Mouse (Mus musculus): Measurements from ENCODE around the gene Senp2. TPM values are rescaled to one million over a fixed set of nuclear protein-coding genes. Genes with fewer than 3 reads are reported as not detected.

The Senp2 gene
- polyA plus RNA-seq, 1 experiment from 2014 or later: 51.9 TPM

- peaks cover 17% of the 10 kb centered on the region for H3K4me1 ChIP-seq (replicated peaks)
- H3K4me3 ChIP-seq: no peak overlapping the region; the same call in 1 of the 2 replicates
- H3K9me3 ChIP-seq: no peaks in the 10 kb centered on the region
- peak; percentile 31 for DNase-seq (ENCODE audit: low spot score)
- H3K36me3 ChIP-seq: peaks cover 99% of the 10 kb centered on the region
- no peaks in the 10 kb centered on the region for H3K27me3 ChIP-seq (ENCODE audit: insufficient read depth, poor library complexity, severe bottlenecking)
- H3K27ac ChIP-seq: peak overlapping the region; percentile 78
- WGBS: 12% methylated on average over 5 of the region's 5 CpGs
Observed at GRCm38 (mm10) chr16:22075829-22076619, 66.7 kb downstream of the Senp2 start.

GRCm38 (mm10) chr16:22076620-22076941 lies 67.3 kb downstream of the Senp2 start:
- Histone ChIP-seq H3K9me3 (no peaks in the 10 kb centered on the region), H3K36me3 (peaks cover 99% of the 10 kb centered on the region), H3K4me3 (no peak overlapping the region), H3K27me3 (ENCODE audit: insufficient read depth, poor library complexity, severe bottlenecking) (no peaks in the 10 kb centered on the region), H3K27ac (peak overlapping the region; percentile 78; the same call in 1 of the 2 replicates), H3K4me1 (replicated peaks) (peaks cover 17% of the 10 kb centered on the region)
- no peak for DNase-seq (ENCODE audit: low spot score)
- WGBS: 40% methylated on average over 4 of the region's 4 CpGs

GRCm38 (mm10) chr16:22080125-22080710 lies 70.9 kb downstream of the Senp2 start:
- DNase-seq (ENCODE audit: low spot score): no peak
- peaks cover 17% of the 10 kb centered on the region for H3K4me1 ChIP-seq (replicated peaks)
- 90% methylated on average over 12 of the region's 12 CpGs for WGBS
- no peak overlapping the region for H3K4me3 ChIP-seq
- H3K36me3 ChIP-seq: peaks cover 92% of the 10 kb centered on the region
- no peaks in the 10 kb centered on the region for H3K27me3 ChIP-seq (ENCODE audit: insufficient read depth, poor library complexity, severe bottlenecking)
- H3K9me3 ChIP-seq: no peaks in the 10 kb centered on the region
- no peak overlapping the region for H3K27ac ChIP-seq

GRCm38 (mm10) chr16:22085411-22085810 lies 76.1 kb downstream of the Senp2 start:
- no peaks in the 10 kb centered on the region for H3K4me1 ChIP-seq (replicated peaks)
- no peaks in the 10 kb centered on the region for H3K9me3 ChIP-seq
- H3K27me3 ChIP-seq (ENCODE audit: insufficient read depth, poor library complexity, severe bottlenecking): no peaks in the 10 kb centered on the region
- 90% methylated on average over 4 of the region's 4 CpGs for WGBS
- H3K36me3 ChIP-seq: peaks cover 78% of the 10 kb centered on the region
- H3K27ac ChIP-seq: no peak overlapping the region
- no peak for DNase-seq (ENCODE audit: low spot score)
- H3K4me3 ChIP-seq: no peak overlapping the region

- Histone ChIP-seq H3K27me3 (ENCODE audit: insufficient read depth, poor library complexity, severe bottlenecking) (no peaks in the 10 kb centered on the region), H3K9me3 (no peaks in the 10 kb centered on the region), H3K4me3 (no peak overlapping the region), H3K4me1 (replicated peaks) (no peaks in the 10 kb centered on the region), H3K27ac (no peak overlapping the region), H3K36me3 (peaks cover 34% of the 10 kb centered on the region)
- WGBS: 91% methylated on average over 3 of the region's 3 CpGs
- DNase-seq (ENCODE audit: low spot score): no peak
Observed at GRCm38 (mm10) chr16:22091255-22091783, 82.0 kb downstream of the Senp2 start.

- Histone ChIP-seq H3K4me1 (replicated peaks) (peaks cover 12% of the 10 kb centered on the region), H3K36me3 (peaks cover 22% of the 10 kb centered on the region), H3K4me3 (no peak overlapping the region), H3K27ac (no peak overlapping the region), H3K9me3 (0 out of 2 replicates have a peak, but pooled peaks cover 3% of the 10 kb centered on the region), H3K27me3 (ENCODE audit: insufficient read depth, poor library complexity, severe bottlenecking) (no peaks in the 10 kb centered on the region)
- WGBS: 81% methylated on average over 1 of the region's 1 CpGs
- no peak for DNase-seq (ENCODE audit: low spot score)
Observed at GRCm38 (mm10) chr16:22095751-22096150, 86.5 kb downstream of the Senp2 start.

- DNase-seq (ENCODE audit: low spot score): no peak
- no peaks in the 10 kb centered on the region for H3K27me3 ChIP-seq (ENCODE audit: insufficient read depth, poor library complexity, severe bottlenecking)
- H3K9me3 ChIP-seq: 0 out of 2 replicates have a peak, but pooled peaks cover 7% of the 10 kb centered on the region
- 41% methylated on average over 7 of the region's 7 CpGs for WGBS
- H3K27ac ChIP-seq: no peak overlapping the region
- H3K4me1 ChIP-seq (replicated peaks): peaks cover 12% of the 10 kb centered on the region
- peaks cover 38% of the 10 kb centered on the region for H3K36me3 ChIP-seq
- no peak overlapping the region for H3K4me3 ChIP-seq
Observed at GRCm38 (mm10) chr16:22097659-22098058, 88.4 kb downstream of the Senp2 start.

Other genes with a start within 250 kb of the Senp2 start
- gene Ehhadh, start 221.7 kb upstream of the Senp2 start, polyA plus RNA-seq (2016; fragmentation: Nextera tagmentation; extraction: Ambion mirVana): 1.5 and 1.7 TPM in 2 replicates
- gene Map3k13, start 215.1 kb upstream of the Senp2 start, polyA plus RNA-seq (2016; fragmentation: Nextera tagmentation; extraction: Ambion mirVana): 2.7 and 4.1 TPM in 2 replicates
- gene Tmem41a, start 61.9 kb upstream of the Senp2 start, polyA plus RNA-seq (2016; fragmentation: Nextera tagmentation; extraction: Ambion mirVana): 38.9 and 42.8 TPM in 2 replicates
- gene Liph, start 13.8 kb upstream of the Senp2 start, polyA plus RNA-seq (2016; fragmentation: Nextera tagmentation; extraction: Ambion mirVana): 0.50 and 0.51 TPM in 2 replicates
- 141 and 165 TPM in 2 replicates for gene Igf2bp2, start 153.8 kb downstream of the Senp2 start, polyA plus RNA-seq (2016; fragmentation: Nextera tagmentation; extraction: Ambion mirVana)